Mouse (Mus musculus) olfactory bulb, adult 2 months (tissue): Measurements from ENCODE around the gene Ripk3.

ENCODE experiments used
- CTCF ChIP-seq: fragments of 200-500 bp; IDR thresholded peaks from 2 replicates; pipeline ENCODE4 v1.5.1; 2012; ENCODE audit warnings: low read depth, mild to moderate bottlenecking, low read length, moderate library complexity; ENCODE audit not compliant: insufficient read depth
- POLR2A ChIP-seq: fragments of 200-500 bp; IDR thresholded peaks from 2 replicates; pipeline ENCODE4 v1.6.1; 2012; ENCODE audit warnings: mild to moderate bottlenecking, low read depth, low read length, moderate library complexity; ENCODE audit not compliant: insufficient read depth

GRCm38 (mm10) chr14:55783958-55784235 lies 4.8 kb downstream of the Ripk3 start, which contains the start of gene Adcy4:
- no peak for TF ChIP-seq CTCF
- TF ChIP-seq POLR2A: no peak
